Mouse (Mus musculus) right cerebral cortex, postnatal 14 days (tissue): ENCODE data around the gene Fam181a.

Experiments
- DNase-seq: peaks from one replicate; pipeline ENCODE4 v3.0.0; 2022

The Fam181a gene

DNA sequence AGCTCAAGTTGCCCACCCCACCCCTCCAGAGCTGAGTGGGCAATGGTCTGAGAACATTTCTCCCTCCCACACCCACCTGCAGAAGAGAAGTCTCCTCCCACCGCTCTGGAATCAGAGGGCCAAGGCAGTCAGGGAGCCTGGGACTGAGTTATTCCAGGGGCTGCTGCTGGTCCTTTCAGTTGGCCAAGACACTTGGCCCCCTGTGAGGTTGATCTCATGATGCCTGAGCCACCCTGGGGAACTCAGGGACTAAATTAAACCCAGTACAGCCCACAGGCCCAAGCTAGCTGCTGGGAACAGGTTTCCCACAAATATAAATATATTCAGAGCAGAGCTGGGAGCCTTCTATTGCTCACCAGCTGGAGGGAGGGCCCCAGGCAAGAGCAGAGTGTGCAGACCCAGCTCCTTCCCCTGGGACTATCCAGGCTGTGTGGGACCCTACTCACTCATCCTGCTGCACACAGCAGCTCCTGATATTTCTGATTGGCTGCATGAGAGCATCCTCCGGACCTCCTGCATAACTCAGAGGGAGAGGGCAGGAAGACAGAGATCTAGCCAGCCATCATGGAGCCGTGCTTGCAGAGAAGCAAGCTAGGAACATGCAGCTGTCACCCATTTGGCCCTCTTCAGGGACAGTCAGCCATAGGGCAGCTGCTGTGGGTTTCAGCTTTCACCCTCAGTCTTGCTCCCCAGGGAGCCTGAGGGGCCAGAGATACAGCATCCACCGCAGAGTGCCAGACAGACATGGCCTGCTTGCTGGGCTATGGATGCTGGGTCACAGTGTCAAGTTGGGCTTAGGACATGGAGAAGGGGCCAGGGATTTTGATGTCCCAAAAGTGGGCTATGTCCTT is 48.4 kb downstream of the Fam181a start:
- DNase-seq = no peak

DNA sequence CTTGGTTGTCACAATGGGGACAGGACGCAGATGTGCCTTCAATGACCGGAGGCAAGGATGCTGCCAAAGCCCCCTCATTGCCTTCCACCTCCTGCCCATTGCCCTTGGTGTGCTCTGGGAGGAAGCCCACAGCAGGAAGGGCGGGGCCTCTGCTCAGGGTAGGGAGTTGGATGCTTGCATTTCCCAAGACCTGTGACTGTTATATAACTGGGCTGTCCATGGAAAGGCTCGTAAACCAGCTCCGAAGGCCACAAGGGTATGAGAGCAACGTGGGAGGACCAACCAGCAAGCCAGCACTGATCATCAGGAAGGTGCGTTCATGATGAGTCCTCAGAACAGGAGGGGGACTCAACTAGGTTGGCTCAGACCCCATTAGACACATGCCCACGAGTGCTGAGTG is 50.0 kb downstream of the Fam181a start:
- no peak for DNase-seq

DNA sequence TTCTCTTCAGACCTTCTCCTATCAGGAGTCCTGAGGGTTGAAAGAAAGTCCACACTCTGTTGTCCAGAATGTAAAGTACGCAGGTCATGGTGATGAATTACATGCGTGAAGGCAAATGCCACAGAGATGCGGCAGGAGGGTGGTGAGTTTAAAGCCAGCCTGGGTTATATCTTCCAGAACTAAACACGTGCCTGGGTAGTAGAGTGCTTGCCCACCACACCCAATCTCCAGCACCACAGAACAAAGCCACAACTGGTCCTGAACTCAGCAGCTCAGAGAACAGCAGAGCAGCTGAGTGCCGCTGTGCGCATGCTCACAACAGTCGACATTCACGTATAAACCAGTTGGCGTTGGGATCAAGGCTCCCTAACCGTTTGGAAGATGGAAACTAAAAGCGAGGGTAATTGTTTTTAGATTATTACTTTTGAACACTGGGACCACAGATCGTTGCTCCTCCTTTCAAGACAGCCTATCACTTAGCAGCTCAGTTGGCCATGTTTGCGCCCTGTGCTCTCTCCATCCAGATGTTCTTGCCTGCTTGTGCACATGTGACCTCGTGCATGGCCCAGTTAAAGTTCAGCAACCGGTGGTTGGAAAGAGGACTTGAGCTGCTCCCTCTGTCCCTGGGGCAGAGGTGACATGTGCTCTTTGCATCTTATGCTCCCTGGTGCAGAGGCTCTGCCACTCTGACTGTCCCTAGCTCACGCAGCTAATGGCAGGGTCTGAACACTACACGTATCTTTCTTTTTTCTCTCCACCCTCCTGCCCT is 50.9 kb downstream of the Fam181a start:
- no peak for DNase-seq

DNA sequence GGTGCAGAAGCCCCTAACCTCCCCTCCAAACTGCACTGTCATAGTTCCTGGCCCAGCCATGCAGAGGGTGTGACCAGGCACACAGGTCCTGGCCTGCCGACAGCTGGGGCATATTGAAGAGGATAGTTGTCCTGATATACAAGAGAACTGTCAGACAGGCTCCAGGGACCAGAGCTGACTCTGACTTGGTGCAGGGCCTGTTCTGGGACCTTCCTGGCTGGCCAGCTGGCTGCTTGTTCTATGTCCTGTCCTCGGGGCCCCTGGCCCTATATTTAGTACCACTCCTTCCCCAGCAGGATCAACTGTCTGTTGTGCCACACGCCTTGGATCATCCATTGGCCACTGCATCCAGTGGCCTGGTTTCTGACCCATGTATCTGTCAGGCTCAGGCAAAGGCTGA is 51.6 kb downstream of the Fam181a start:
- DNase-seq = no peak
